Mouse (Mus musculus): Measurements from ENCODE around the gene 1700028K03Rik.

Gene 1700028K03Rik

DNA sequence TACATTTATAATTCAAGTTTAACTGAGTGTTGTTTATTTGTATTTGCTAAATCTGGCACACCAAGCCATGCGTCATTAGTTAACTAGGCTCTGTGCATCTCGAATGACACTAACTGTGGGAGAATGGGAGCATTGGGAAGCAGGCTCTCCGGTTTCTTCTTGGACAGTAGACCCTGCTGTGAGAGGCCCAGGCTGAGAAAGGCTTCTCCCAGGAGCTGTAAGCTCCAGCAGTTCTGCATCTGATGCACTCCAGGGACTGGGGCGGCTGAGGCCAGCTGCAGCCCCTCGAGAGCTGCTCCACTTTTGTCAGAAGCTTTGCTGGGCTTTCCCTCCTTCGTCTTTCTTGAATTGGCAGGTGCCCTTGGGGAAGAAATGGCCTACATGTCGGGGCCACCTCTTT, 7.2 kb downstream of the 1700028K03Rik start:
- DNase-seq (ENCODE audit: low read depth in 1 of 2, low spot score in 2 of 2) = no peak

DNA sequence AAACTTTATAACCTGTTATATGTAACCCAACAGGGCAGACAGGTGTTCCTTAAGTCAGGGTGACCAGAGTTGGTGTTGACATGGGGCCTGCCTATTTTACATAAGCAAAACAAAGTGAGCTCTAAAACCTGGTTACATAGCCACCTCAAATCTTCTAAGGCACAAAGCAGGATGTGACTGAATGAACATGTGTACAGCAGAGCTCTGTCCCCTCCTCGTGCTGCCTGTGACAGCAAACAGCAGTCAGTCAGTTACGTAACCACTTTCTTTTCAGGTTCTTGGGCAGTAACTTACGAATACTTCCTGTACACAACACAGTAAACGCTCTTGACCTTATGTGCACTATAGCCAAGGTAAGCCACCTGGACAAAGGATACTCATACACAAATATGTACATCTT, 11.4 kb downstream of the 1700028K03Rik start:
- no peak for DNase-seq (ENCODE audit: low read depth in 1 of 2, low spot score in 2 of 2)

- DNase-seq (ENCODE audit: low read depth in 1 of 2, low spot score in 2 of 2) = no peak
Measured at GRCm38 (mm10) chr5:107547955-107548354, 13.4 kb downstream of the 1700028K03Rik start.

DNA sequence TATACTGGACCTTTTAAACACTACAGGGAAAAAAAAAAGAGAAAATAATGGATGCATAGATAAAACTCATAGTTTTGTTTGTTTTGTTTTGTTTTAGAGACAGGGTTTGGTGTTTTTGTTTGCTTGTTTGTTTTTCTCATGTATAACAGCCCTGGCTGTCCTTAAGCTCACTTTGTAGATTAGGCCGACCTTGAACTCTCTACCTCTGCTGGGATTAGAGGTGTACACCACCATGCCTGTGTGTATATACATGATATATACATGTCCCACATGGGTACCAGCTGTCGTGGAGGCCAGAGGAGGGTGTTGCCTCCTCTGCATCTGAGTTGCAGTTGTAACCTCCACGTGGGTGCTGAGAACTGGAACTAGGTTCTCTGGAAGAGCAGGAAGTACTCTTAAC, 13.9 kb downstream of the 1700028K03Rik start:
- DNase-seq (ENCODE audit: low read depth in 1 of 2, low spot score in 2 of 2) = no peak

- DNase-seq (ENCODE audit: low read depth in 1 of 2, low spot score in 2 of 2) = no peak
Measured at GRCm38 (mm10) chr5:107554336-107554735, 19.8 kb downstream of the 1700028K03Rik start.

GRCm38 (mm10) chr5:107556969-107557368, 22.5 kb downstream of the 1700028K03Rik start:
- no peak for DNase-seq (ENCODE audit: low read depth in 1 of 2, low spot score in 2 of 2)

DNA sequence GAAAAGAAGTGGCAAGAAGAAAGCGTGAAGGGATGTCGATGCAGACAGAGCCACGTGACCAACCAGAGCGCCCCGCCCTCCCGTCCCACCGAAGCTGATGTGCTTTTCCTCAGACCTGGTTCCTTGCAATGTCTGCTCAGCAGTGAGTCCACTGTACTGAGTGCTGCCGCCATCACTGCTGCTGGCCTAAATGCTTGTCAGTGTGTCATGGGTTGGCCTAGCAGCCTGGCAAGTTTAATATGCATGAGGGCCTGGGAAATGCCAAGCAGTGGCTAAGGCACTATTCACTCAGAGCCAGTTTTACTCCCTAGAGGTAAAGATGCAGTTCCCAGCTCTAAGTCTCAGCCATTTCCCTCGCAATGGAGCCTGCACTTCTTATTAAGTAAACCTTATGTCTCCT, 34.6 kb downstream of the 1700028K03Rik start:
- DNase-seq (ENCODE audit: low read depth in 1 of 2, low spot score in 2 of 2) = no peak

DNA sequence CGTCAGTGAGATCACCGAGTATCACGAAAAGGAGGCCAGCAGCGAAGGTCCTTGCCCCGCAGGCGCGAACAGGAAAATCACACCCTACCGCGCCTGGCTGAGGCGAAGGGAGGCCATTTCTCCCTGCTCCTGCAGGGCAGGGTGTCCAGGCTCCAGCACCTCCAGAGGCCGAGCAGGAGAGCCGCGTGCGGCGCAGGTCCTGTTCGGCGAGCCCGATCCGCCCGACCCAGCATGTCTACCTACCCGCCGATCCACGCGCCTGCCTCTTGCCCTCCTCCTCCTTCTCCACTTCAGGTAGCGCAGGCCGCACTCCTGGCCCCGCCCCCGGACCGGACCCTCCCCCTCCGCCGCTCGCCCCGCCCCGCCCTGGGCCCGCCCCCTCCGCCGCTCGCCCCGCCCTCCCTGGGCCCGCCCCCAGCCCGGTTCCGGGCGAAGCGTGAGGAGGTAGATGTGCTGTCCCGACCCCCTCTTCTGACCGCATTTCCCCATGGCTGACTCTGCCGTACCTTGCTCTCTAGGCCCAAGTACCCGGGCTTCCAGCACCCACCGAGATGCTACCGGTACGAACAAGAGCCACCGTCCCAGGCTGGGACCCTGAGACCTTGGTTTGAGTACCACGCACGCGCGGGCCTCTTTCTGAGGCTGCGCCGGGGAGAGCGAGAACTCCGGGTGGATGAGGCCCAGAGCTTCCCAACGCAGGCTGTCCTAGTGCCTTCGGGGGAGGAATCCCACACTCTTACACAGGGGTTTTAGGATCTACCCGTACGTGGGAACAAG, 63.0 kb downstream of the 1700028K03Rik start, which contains the start of the genes Rpap2 and Glmn:
Rpap2 (plus strand) TSS at position 73 of the 777 bp plus-strand sequence.
Glmn (minus strand) TSS at position 588 of the 777 bp plus-strand sequence.
- peak; percentile 27 to 63 for DNase-seq (ENCODE audit: low read depth in 1 of 2, low spot score in 2 of 2)

DNA sequence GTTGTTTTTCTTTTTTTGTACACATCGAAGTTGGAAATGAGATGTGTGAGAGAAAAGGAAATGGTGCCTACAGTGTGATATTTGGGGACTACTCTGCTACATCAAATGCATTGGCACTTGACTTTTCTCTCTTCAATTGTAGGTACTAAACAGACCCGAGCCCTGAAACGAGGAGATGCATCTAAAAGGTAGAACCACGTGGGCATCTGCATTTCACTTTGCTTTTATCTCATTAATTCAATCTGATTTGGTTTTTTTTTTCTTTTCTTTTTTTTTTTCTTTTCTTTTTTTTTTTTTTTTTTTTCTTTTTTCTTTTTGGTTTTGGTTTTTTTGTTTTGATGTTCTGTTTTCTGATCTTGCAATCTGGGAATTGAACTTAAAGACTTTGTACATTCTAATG, 63.9 kb downstream of the 1700028K03Rik start:
- no peak for DNase-seq (ENCODE audit: low read depth in 1 of 2, low spot score in 2 of 2)
